Mouse (Mus musculus) cerebellum, adult 2 months (tissue): Measurements from ENCODE around the gene Haus2.

Experiments used
- CTCF ChIP-seq: fragments of 200-500 bp; IDR thresholded peaks from 2 replicates; pipeline ENCODE4 v1.5.1; 2011; ENCODE audit warnings: low read depth, mild to moderate bottlenecking, control low read depth, low read length, moderate library complexity, borderline replicate concordance; ENCODE audit not compliant: insufficient read depth
- POLR2A ChIP-seq: fragments of 200-500 bp; IDR thresholded peaks from 2 replicates; pipeline ENCODE4 v1.6.1; 2011; ENCODE audit warnings: low read length, control low read depth, borderline replicate concordance; ENCODE audit not compliant: insufficient read depth

DNA sequence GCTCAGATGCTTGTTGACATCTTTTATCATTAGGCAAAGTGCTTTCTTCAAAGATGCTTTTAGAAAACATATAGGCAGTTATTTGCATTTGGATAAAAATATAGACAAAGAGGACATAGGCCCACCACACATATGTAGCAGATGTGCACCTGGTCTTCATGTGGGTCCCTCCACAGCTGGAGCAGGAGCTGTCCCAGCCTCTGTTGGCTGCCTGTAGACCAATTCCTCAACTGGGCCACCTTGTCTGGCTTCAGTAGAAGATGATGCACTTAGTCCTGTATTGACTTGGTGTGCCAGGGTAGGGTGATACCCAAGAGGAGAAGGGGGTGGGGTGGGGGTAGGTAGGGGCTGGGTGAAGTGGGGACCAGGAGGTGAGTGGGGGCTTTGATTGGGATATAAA is 53.6 kb downstream of the Haus2 start:
- TF ChIP-seq POLR2A (no peak), CTCF (no peak)
